8 mouse cellular contexts compared by ENCODE assay signal in genomic region chr11:113733631-113734364, GRCm38 (mm10). TPM values are rescaled to one million over a fixed set of nuclear protein-coding genes. Genes with fewer than 3 reads are reported as not detected.
A peak's percentile ranks its signal among the peaks of the same experiment; 100 is the strongest.
DNase-seq lines count a peak whose midpoint lies in the region; ATAC-seq lines count a peak whose summit lies in the region.

No protein-coding gene starts in this region.

- no peak overlapping the region for H3K9ac ChIP-seq in heart, embryonic 11.5 days (ENCODE audit: low read depth, low read length)
- no peak overlapping the region for H3K9ac ChIP-seq in kidney, embryonic 14.5 days (ENCODE audit: low read depth, low read length)

- peaks cover 2% of the 10 kb centered on the region for H3K36me3 ChIP-seq in heart, embryonic 11.5 days (ENCODE audit: control insufficient read depth, insufficient read depth, low read length)
- H3K36me3 ChIP-seq in kidney, embryonic 14.5 days (ENCODE audit: control insufficient read depth, insufficient read depth, low read length): peaks cover 7% of the 10 kb centered on the region
- peaks cover 10% of the 10 kb centered on the region for H3K36me3 ChIP-seq in megakaryocyte, embryonic 14.5 days (replicated peaks; ENCODE audit: low read length)

- 53% methylated on average over 6 of the region's 6 CpGs for WGBS in heart, embryonic 11.5 days (ENCODE audit: insufficient replicate concordance)
- 39% methylated on average over 6 of the region's 6 CpGs for WGBS in kidney, embryonic 14.5 days

- peak overlapping the region; percentile 54; the same call in 1 of the 2 replicates for H3K27ac ChIP-seq in heart, embryonic 11.5 days (ENCODE audit: low read depth, low read length)
- H3K27ac ChIP-seq in kidney, embryonic 14.5 days (ENCODE audit: low read depth, low read length): peak overlapping the region; percentile 83

- DNase-seq in heart, adult 9 months (ENCODE audit: low spot score in 2 of 2): no peak
- DNase-seq in adrenal gland, postnatal 14 days: peak; percentile 76
- DNase-seq in cerebellum, adult 8-10 months: no peak
- DNase-seq in right cerebral cortex, postnatal 25 days: no peak
- DNase-seq in right cerebral cortex, postnatal 10 days (ENCODE audit: low spot score in 2 of 2): no peak

- H3K4me1 ChIP-seq in heart, embryonic 11.5 days (ENCODE audit: control insufficient read depth, insufficient read depth, low read length): peaks cover 46% of the 10 kb centered on the region
- peaks cover 87% of the 10 kb centered on the region for H3K4me1 ChIP-seq in kidney, embryonic 14.5 days (ENCODE audit: control insufficient read depth, insufficient read depth, low read length)
- peaks cover 63% of the 10 kb centered on the region for H3K4me1 ChIP-seq in megakaryocyte, embryonic 14.5 days

- H3K9me3 ChIP-seq in heart, embryonic 11.5 days (replicated peaks; ENCODE audit: control insufficient read depth, low read length): no peaks in the 10 kb centered on the region
- H3K9me3 ChIP-seq in kidney, embryonic 14.5 days (ENCODE audit: control insufficient read depth, low read length): no peaks in the 10 kb centered on the region
- H3K9me3 ChIP-seq in megakaryocyte, embryonic 14.5 days: no peaks in the 10 kb centered on the region

- peak; percentile 28; the same call in 1 of the 2 replicates for ATAC-seq in heart, embryonic 11.5 days (replicated peaks; ENCODE audit: insufficient number of reproducible peaks, low FRiP score, low TSS enrichment)
- ATAC-seq in kidney, embryonic 14.5 days (ENCODE audit: low FRiP score, low TSS enrichment): peak; percentile 75

- H3K4me3 ChIP-seq in heart, embryonic 11.5 days (ENCODE audit: low read depth, low read length): no peak overlapping the region
- no peak overlapping the region for H3K4me3 ChIP-seq in kidney, embryonic 14.5 days (ENCODE audit: low read length)
- peak overlapping the region; percentile 50 for H3K4me3 ChIP-seq in megakaryocyte, embryonic 14.5 days (replicated peaks)

- no peak overlapping the region for H3K4me2 ChIP-seq in heart, embryonic 11.5 days
- H3K4me2 ChIP-seq in kidney, embryonic 14.5 days (replicated peaks; ENCODE audit: low read depth, low read length): no peak overlapping the region

- H3K27me3 ChIP-seq in heart, embryonic 11.5 days (ENCODE audit: control insufficient read depth, insufficient read depth, low read length): no peaks in the 10 kb centered on the region
- no peaks in the 10 kb centered on the region for H3K27me3 ChIP-seq in kidney, embryonic 14.5 days (ENCODE audit: control insufficient read depth, insufficient read depth, low read length)
- peaks cover 23% of the 10 kb centered on the region for H3K27me3 ChIP-seq in megakaryocyte, embryonic 14.5 days (replicated peaks)

RNA-seq across cellular contexts. Expression of gene Cdc42ep4, which starts 17.9 kb away (rescaled TPM):
- polyA plus RNA-seq in heart, embryonic 11.5 days (2014; fragmentation: Nextera tagmentation; extraction: Ambion mirVana): 18.4 and 19.3 TPM in 2 replicates
- total RNA-seq in adrenal gland, postnatal 14 days (2021): 76.8 and 82.7 TPM in 2 replicates
- polyA plus RNA-seq in kidney, embryonic 14.5 days (2014; fragmentation: Nextera tagmentation; extraction: Ambion mirVana): 36.0 and 45.4 TPM in 2 replicates
- 2.9 and 9.4 TPM in 2 replicates for polyA plus RNA-seq in megakaryocyte, embryonic 14.5 days (2012; ENCODE audit: insufficient read depth, low replicate concordance)

RNA-seq across cellular contexts. Expression of gene Cpsf4l, which starts 24.0 kb away (rescaled TPM):
- polyA plus RNA-seq in heart, embryonic 11.5 days (2014; fragmentation: Nextera tagmentation; extraction: Ambion mirVana): 0.23 and 0.30 TPM in 2 replicates
- 1.5 and 2.5 TPM in 2 replicates for total RNA-seq in adrenal gland, postnatal 14 days (2021)
- polyA plus RNA-seq in kidney, embryonic 14.5 days (2014; fragmentation: Nextera tagmentation; extraction: Ambion mirVana): 0.90 and 1.4 TPM in 2 replicates
- polyA plus RNA-seq in megakaryocyte, embryonic 14.5 days (2012; ENCODE audit: insufficient read depth, low replicate concordance): not detected in 2 replicates

RNA-seq across cellular contexts. Expression of gene D11Wsu47e, which starts 49.6 kb away (rescaled TPM):
- 18.1 and 18.7 TPM in 2 replicates for polyA plus RNA-seq in heart, embryonic 11.5 days (2014; fragmentation: Nextera tagmentation; extraction: Ambion mirVana)
- 15.9 and 18.2 TPM in 2 replicates for total RNA-seq in adrenal gland, postnatal 14 days (2021)
- 20.5 and 29.7 TPM in 2 replicates for polyA plus RNA-seq in kidney, embryonic 14.5 days (2014; fragmentation: Nextera tagmentation; extraction: Ambion mirVana)
- 5.2 TPM in 1 of 2 replicates, not detected in the other for polyA plus RNA-seq in megakaryocyte, embryonic 14.5 days (2012; ENCODE audit: insufficient read depth, low replicate concordance)

RNA-seq across cellular contexts. Expression of gene Fam104a, which starts 49.8 kb away (rescaled TPM):
- polyA plus RNA-seq in heart, embryonic 11.5 days (2014; fragmentation: Nextera tagmentation; extraction: Ambion mirVana): 53.1 and 54.7 TPM in 2 replicates
- 25.7 and 28.5 TPM in 2 replicates for total RNA-seq in adrenal gland, postnatal 14 days (2021)
- polyA plus RNA-seq in kidney, embryonic 14.5 days (2014; fragmentation: Nextera tagmentation; extraction: Ambion mirVana): 49.7 and 49.8 TPM in 2 replicates
- 129 and 266 TPM in 2 replicates for polyA plus RNA-seq in megakaryocyte, embryonic 14.5 days (2012; ENCODE audit: insufficient read depth, low replicate concordance)
